Mouse (Mus musculus) neural tube, embryonic 15.5 days (tissue): ENCODE results near the gene Spi1. TPM values are rescaled to one million over a fixed set of nuclear protein-coding genes. Genes with fewer than 3 reads are reported as not detected.

Experiments
- ATAC-seq: fragments of 200-750 bp; cut with Nextera tagmentation; 2 replicates; pipeline ENCODE4 v1.8.0; 2017; ENCODE audit warnings: mild to moderate bottlenecking, moderate TSS enrichment, moderate library complexity; ENCODE audit not compliant: low FRiP score
- H3K27ac ChIP-seq: fragments of 300-500 bp; sonication (generic); replicated peaks from 2 replicates; pipeline ENCODE4 v1.5.1; 2015; ENCODE audit warnings: mild to moderate bottlenecking, inconsistent platforms
- H3K27me3 ChIP-seq: fragments of 300-500 bp; sonication (generic); replicated peaks from 2 replicates; pipeline ENCODE4 v1.6.1; 2015; ENCODE audit warnings: inconsistent platforms
- H3K36me3 ChIP-seq: fragments of 300-500 bp; sonication (generic); 2 replicates; pipeline ENCODE4 v1.6.1; 2015; ENCODE audit warnings: inconsistent platforms
- H3K4me1 ChIP-seq: fragments of 300-500 bp; sonication (generic); 2 replicates; pipeline ENCODE4 v1.6.1; 2015; ENCODE audit warnings: inconsistent platforms
- H3K4me2 ChIP-seq: fragments of 300-500 bp; sonication (generic); 2 replicates; pipeline ENCODE4 v1.6.1; 2015; ENCODE audit warnings: inconsistent platforms, mild to moderate bottlenecking, moderate library complexity
- H3K4me3 ChIP-seq: fragments of 300-500 bp; sonication (generic); replicated peaks from 2 replicates; pipeline ENCODE4 v1.5.1; 2015; ENCODE audit warnings: mild to moderate bottlenecking, inconsistent platforms
- H3K9ac ChIP-seq: fragments of 300-500 bp; sonication (generic); replicated peaks from 2 replicates; pipeline ENCODE4 v1.6.1; 2015; ENCODE audit warnings: mild to moderate bottlenecking, inconsistent platforms
- H3K9me3 ChIP-seq: fragments of 300-500 bp; sonication (generic); replicated peaks from 2 replicates; pipeline ENCODE4 v1.6.1; 2016; ENCODE audit warnings: inconsistent platforms
- WGBS: fragments of 180-500 bp; shearing (Covaris S2); methylation state at CpG from one replicate; pipeline ENCODE4 v1.1.7; 2015; ENCODE audit warnings: mixed read lengths; 5-methylcytosine and 5-hydroxymethylcytosine counted together
- polyA plus RNA-seq: library from polyadenylated mRNA; unstranded; fragments of >200 nt; fragmentation: Nextera tagmentation; extraction: Ambion mirVana; gene quantifications from 2 replicates; pipeline ENCODE4 v1.2.1, GENCODE M21; 2015

Gene Spi1
- polyA plus RNA-seq, 1 experiment from 2014 or later: 3.6 TPM

- peaks cover 20% of the 10 kb centered on the region for H3K4me1 ChIP-seq
- H3K27ac ChIP-seq: peak within 1 kb of the TSS; percentile 97
- H3K4me3 ChIP-seq: peak within 1 kb of the TSS; percentile 72
- H3K9ac ChIP-seq: peak within 1 kb of the TSS; percentile 70
- no peaks in the 10 kb centered on the region for H3K9me3 ChIP-seq
- peak within 1 kb of the TSS; percentile 85 for H3K4me2 ChIP-seq
- ATAC-seq: peak; percentile 99
- no peaks in the 10 kb centered on the region for H3K27me3 ChIP-seq
- under 1% methylated on average over 40 of the region's 40 CpGs for WGBS
- H3K36me3 ChIP-seq: peaks cover 42% of the 10 kb centered on the region
These were observed 28.2 kb upstream of the Spi1 start, which contains the start of gene Psmc3 for GRCm38 (mm10) chr2:91053934-91054382. Psmc3 (plus strand) TSS chr2:91054009.

- Histone ChIP-seq H3K4me3 (no peak overlapping the region), H3K4me2 (no peak overlapping the region), H3K27me3 (no peaks in the 10 kb centered on the region), H3K9ac (no peak overlapping the region), H3K36me3 (peaks cover 82% of the 10 kb centered on the region), H3K4me1 (peaks cover 14% of the 10 kb centered on the region), H3K27ac (no peak overlapping the region), H3K9me3 (no peaks in the 10 kb centered on the region)
- WGBS: 95% methylated on average over 5 of the region's 5 CpGs
- no peak for ATAC-seq
These were observed 23.8 kb upstream of the Spi1 start for GRCm38 (mm10) chr2:91058435-91058834.

- Histone ChIP-seq H3K36me3 (peaks cover 91% of the 10 kb centered on the region), H3K9ac (no peak overlapping the region), H3K4me1 (peaks cover 14% of the 10 kb centered on the region), H3K4me3 (no peak overlapping the region), H3K9me3 (no peaks in the 10 kb centered on the region), H3K4me2 (no peak overlapping the region), H3K27me3 (no peaks in the 10 kb centered on the region), H3K27ac (no peak overlapping the region)
- ATAC-seq: no peak
- 95% methylated on average over 2 of the region's 2 CpGs for WGBS
These were observed 22.8 kb upstream of the Spi1 start for GRCm38 (mm10) chr2:91059376-91059775.

- Histone ChIP-seq H3K27ac (no peak overlapping the region), H3K36me3 (peaks cover 88% of the 10 kb centered on the region), H3K9me3 (no peaks in the 10 kb centered on the region), H3K4me3 (no peak overlapping the region), H3K4me1 (peaks cover 1% of the 10 kb centered on the region; the same call in 1 of the 2 replicates), H3K9ac (no peak overlapping the region), H3K4me2 (no peak overlapping the region), H3K27me3 (no peaks in the 10 kb centered on the region)
- ATAC-seq: no peak
- 82% methylated on average over 10 of the region's 10 CpGs for WGBS
These were observed 21.4 kb upstream of the Spi1 start for GRCm38 (mm10) chr2:91060544-91061355.

DNA sequence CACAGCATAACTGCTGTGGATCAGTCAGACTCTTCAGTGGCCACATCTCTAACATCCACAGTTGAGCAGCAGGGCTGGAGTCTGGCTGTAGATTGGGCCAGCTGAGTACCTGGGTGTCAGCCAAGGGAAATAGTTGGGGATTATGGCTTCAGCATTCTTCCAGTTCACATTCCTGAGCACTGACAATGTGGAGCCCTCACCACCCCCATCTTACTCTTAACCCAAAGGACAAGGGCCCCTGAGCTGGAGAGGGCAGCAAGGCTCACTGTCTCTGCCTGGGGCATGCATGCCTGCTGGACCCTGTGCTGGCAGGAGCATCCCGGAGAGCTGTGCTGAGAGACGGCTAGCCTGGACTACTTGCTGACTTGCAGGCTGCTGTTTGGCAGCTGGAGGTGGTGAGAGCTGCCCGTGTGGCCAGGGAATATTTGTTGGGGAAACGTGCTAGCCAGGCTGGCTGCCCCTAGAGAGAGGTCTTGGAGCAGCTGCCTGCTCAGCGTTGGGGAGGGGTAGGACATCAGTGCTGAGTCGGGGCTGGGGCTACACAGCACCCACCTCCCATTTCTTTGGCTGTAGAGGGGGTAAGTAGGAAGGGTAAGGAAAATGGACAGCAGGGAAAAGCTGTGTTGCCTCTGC, 20.2 kb upstream of the Spi1 start:
- Histone ChIP-seq H3K9me3 (no peaks in the 10 kb centered on the region), H3K4me2 (no peak overlapping the region), H3K27me3 (no peaks in the 10 kb centered on the region), H3K27ac (0 out of 2 replicates have a peak overlapping the region, but pooled peaks have one; percentile 25), H3K36me3 (peaks cover 83% of the 10 kb centered on the region), H3K4me1 (no peaks in the 10 kb centered on the region), H3K9ac (no peak overlapping the region; the same call in 1 of the 2 replicates), H3K4me3 (no peak overlapping the region)
- no peak for ATAC-seq
- WGBS: 82% methylated on average over 6 of the region's 6 CpGs

DNA sequence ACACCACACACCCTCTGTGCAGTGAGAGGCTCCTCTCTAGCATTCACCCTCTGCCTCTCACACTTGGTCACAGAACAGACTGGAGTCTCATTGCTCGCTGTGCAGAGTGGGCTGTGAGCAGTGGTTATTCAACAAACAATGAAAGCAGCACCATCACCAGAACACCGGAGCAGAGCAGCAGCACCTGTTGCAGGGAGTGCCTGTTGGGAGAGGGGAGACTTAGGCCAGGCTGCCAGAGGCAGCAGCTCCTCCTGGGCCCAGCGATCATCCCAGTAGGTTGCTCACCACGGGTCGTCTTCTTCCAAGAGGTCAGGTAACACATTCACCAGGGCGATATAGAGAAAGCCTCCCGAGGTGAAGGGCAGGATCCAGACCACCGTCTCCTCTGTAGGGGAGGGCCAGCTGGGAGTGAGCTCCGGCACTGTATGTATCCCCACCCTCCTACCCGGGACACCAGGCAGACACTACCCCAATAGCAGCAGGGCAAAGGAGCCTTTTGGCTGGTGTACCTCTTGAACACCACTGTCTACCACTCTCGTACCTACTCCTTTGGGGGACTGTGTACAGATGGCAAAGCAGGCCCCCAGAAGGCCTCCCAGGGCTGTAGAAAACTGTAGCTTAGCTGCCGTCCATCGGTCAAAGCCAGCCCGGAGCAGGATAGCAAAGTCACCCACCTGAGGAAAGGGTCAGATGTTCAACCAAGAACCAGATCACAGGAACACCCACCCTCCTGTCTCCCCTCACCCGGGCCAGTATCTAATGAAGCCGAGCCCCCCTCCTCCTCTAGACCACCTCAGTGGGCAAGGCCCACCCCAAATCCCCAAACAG, 19.2 kb upstream of the Spi1 start:
- H3K27ac ChIP-seq: no peak overlapping the region
- H3K9ac ChIP-seq: no peak overlapping the region
- H3K4me1 ChIP-seq: peaks cover 1% of the 10 kb centered on the region
- no peaks in the 10 kb centered on the region for H3K27me3 ChIP-seq
- no peak for ATAC-seq
- H3K4me3 ChIP-seq: no peak overlapping the region
- 94% methylated on average over 16 of the region's 16 CpGs for WGBS
- no peak overlapping the region for H3K4me2 ChIP-seq
- H3K9me3 ChIP-seq: no peaks in the 10 kb centered on the region
- H3K36me3 ChIP-seq: peaks cover 75% of the 10 kb centered on the region

- no peaks in the 10 kb centered on the region for H3K9me3 ChIP-seq
- H3K27ac ChIP-seq: no peak overlapping the region
- no peak overlapping the region for H3K4me3 ChIP-seq
- 90% methylated on average over 6 of the region's 6 CpGs for WGBS
- no peak for ATAC-seq
- H3K9ac ChIP-seq: no peak overlapping the region
- peaks cover 13% of the 10 kb centered on the region for H3K4me1 ChIP-seq
- no peak overlapping the region for H3K4me2 ChIP-seq
- peaks cover 63% of the 10 kb centered on the region for H3K36me3 ChIP-seq
- no peaks in the 10 kb centered on the region for H3K27me3 ChIP-seq
These were observed 18.0 kb upstream of the Spi1 start for GRCm38 (mm10) chr2:91064211-91064610.

- Histone ChIP-seq H3K36me3 (peaks cover 50% of the 10 kb centered on the region), H3K9ac (no peak overlapping the region), H3K4me3 (no peak overlapping the region), H3K27ac (no peak overlapping the region), H3K4me1 (peaks cover 19% of the 10 kb centered on the region), H3K27me3 (no peaks in the 10 kb centered on the region), H3K9me3 (no peaks in the 10 kb centered on the region), H3K4me2 (no peak overlapping the region)
- 53% methylated on average over 3 of the region's 3 CpGs for WGBS
- no peak for ATAC-seq
These were observed 16.6 kb upstream of the Spi1 start for GRCm38 (mm10) chr2:91065544-91065943.

GRCm38 (mm10) chr2:91066455-91066854, 15.7 kb upstream of the Spi1 start:
- H3K4me1 ChIP-seq: peaks cover 28% of the 10 kb centered on the region
- no peak overlapping the region for H3K27ac ChIP-seq
- no peaks in the 10 kb centered on the region for H3K27me3 ChIP-seq
- no peak overlapping the region for H3K9ac ChIP-seq
- ATAC-seq: no peak
- H3K4me2 ChIP-seq: no peak overlapping the region
- peaks cover 42% of the 10 kb centered on the region for H3K36me3 ChIP-seq
- no peaks in the 10 kb centered on the region for H3K9me3 ChIP-seq
- WGBS: 82% methylated on average over 3 of the region's 3 CpGs
- no peak overlapping the region for H3K4me3 ChIP-seq

DNA sequence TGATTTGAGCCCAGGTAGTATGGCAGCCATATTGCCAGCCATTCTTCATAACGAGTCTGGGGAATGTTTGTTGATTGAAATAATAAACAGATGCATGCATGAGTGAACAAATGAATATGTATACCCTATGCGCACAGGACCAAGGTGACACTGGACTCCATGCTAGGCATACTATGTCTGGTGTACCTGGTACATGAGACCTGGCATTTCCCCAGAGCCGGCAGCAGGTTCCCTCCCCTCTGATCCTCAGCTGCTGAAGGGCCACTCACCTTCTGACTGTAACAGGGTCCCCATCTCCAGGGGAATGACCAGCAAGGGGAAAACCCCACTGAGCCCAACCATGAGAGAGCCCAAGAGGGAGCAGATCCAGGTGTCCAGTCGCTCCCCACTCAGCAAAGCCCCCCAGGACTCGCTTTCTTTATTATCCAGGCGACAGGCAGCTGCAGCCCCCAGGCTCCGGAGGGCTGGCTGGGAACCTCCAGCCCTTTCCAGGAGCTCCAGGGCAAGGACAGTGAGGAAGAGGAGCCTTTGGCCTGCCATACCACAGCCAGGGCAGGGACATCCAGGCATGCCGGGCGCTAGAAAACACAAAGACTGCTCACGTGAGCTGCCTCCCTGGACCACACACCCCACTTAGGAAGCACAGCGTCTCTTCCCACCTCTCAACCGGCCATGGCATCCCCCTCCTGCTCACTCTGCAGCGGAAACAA, 13.9 kb upstream of the Spi1 start:
- no peaks in the 10 kb centered on the region for H3K27me3 ChIP-seq
- peaks cover 23% of the 10 kb centered on the region for H3K36me3 ChIP-seq
- H3K9me3 ChIP-seq: no peaks in the 10 kb centered on the region
- WGBS: 62% methylated on average over 13 of the region's 13 CpGs
- H3K4me3 ChIP-seq: peak overlapping the region; percentile 71
- H3K4me2 ChIP-seq: peak overlapping the region; percentile 80
- 0 out of 2 replicates have a peak overlapping the region, but pooled peaks have one; percentile 88 for H3K27ac ChIP-seq
- H3K4me1 ChIP-seq: peaks cover 30% of the 10 kb centered on the region
- peak overlapping the region; percentile 66 for H3K9ac ChIP-seq
- ATAC-seq: no peak

DNA sequence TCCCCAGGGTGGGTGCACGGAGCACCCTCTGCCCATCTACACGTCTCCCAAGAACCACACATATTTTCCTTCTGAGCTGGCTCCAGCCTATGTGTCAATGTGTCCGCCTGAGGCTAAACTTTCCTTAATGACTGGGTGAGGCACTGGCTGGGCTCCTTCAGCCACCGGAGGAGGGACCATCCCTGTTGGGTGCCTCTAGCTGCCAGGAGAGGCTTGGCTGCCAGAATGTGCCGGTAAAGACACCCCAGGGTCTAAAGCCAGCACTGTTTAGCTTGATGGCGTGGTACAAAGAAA, 13.4 kb upstream of the Spi1 start:
- Histone ChIP-seq H3K9ac (peak overlapping the region; percentile 66), H3K27me3 (no peaks in the 10 kb centered on the region), H3K27ac (0 out of 2 replicates have a peak overlapping the region, but pooled peaks have one; percentile 88), H3K4me3 (peak overlapping the region; percentile 71), H3K4me1 (peaks cover 30% of the 10 kb centered on the region), H3K9me3 (no peaks in the 10 kb centered on the region), H3K36me3 (peaks cover 18% of the 10 kb centered on the region), H3K4me2 (peak overlapping the region; percentile 80)
- no peak for ATAC-seq
- 42% methylated on average over 6 of the region's 6 CpGs for WGBS
